Comparison of ENCODE assay signal across 8 mouse cellular contexts in the genomic region with DNA sequence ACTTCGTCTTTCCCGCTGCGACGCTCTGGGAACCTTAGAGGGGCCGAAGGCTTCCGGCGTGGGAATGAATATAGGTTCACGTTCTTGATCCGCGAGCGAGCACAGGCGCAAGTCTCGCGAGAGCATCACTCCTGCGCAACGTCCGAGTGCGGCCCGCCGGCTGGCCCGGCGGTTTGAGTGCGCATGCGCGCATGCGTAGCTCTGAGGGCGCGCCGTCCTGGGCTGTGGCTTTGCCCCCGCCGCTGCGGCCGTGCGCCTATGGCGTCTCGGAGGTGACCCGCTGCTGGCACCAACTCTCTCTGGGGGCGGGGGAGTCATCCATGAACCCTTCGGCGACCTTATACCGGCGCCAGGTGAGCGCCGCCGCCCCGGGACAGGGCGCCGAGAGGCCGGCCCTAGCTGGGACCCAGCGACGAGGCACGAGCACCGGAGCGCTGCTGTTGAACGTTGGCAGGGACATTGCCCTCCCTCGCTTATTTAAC. TPM values are rescaled to one million over a fixed set of nuclear protein-coding genes. Genes with fewer than 3 reads are reported as not detected.
DNase-seq lines count a peak whose midpoint lies in the region; ATAC-seq lines count a peak whose summit lies in the region.

A gene (plus strand): TSS at position 172 of the 482 bp plus-strand sequence.

- H3K4me3 ChIP-seq in hindbrain, embryonic 13.5 days, result peak within 1 kb of the TSS; percentile 69

- no peaks in the 10 kb centered on the region for H3K9me3 ChIP-seq in hindbrain, embryonic 13.5 days

- peak within 1 kb of the TSS; percentile 92 for H3K27ac ChIP-seq in hindbrain, embryonic 13.5 days

- ATAC-seq in hindbrain, embryonic 13.5 days (ENCODE audit: low FRiP score), result peak; percentile 98

- peak; percentile 99 for DNase-seq in NIH3T3 (ENCODE audit: low read depth)
- DNase-seq in cerebellum, postnatal 10 days, result peak; percentile 96 to 98
- peak; percentile 84 to 87 for DNase-seq in frontal cortex, postnatal 14 days (ENCODE audit: low spot score in 2 of 2)
- peak; percentile 83 to 84 for DNase-seq in layer of hippocampus, postnatal 25 days (ENCODE audit: extremely low spot score in 1 of 2, low spot score in 1 of 2)
- peak; percentile 95 for DNase-seq in lung, postnatal 25 days (ENCODE audit: low spot score)
- peak; percentile 99 for DNase-seq in retina, embryonic 14.5 days (ENCODE audit: low spot score)
- DNase-seq in thymus, postnatal 4 days, result peak; percentile 95

- peaks cover 4% of the 10 kb centered on the region for H3K4me1 ChIP-seq in hindbrain, embryonic 13.5 days (replicated peaks)

- H3K4me2 ChIP-seq in hindbrain, embryonic 13.5 days, result peak within 1 kb of the TSS; percentile 69

- peaks cover 34% of the 10 kb centered on the region for H3K36me3 ChIP-seq in hindbrain, embryonic 13.5 days

- WGBS in hindbrain, embryonic 13.5 days, result under 1% methylated on average over 56 of the region's 56 CpGs

- peak within 1 kb of the TSS; percentile 92 for H3K9ac ChIP-seq in hindbrain, embryonic 13.5 days

- H3K27me3 ChIP-seq in hindbrain, embryonic 13.5 days, result 0 out of 2 replicates have a peak, but pooled peaks cover 8% of the 10 kb centered on the region

RNA-seq across cellular contexts. Expression of the gene that starts here (rescaled TPM):
- 6.2 and 7.8 TPM in 2 replicates for polyA plus RNA-seq in hindbrain, embryonic 13.5 days (2015; fragmentation: Nextera tagmentation; extraction: Ambion mirVana)
- 1 to 10 TPM; 3.5 to 4.3 TPM for total RNA-seq in layer of hippocampus, postnatal 25 days (2021)

Comparison
In these comparisons a context has a peak if more than half of its experiments do, and no peak if none do; other contexts are left out.
1. Peak in every context shown above with its lines: DNase-seq, ATAC-seq, H3K4me3 ChIP-seq and H3K27ac ChIP-seq.